9 mouse cellular contexts compared by ENCODE assay signal in genomic region chr1:132541171-132541823, GRCm38 (mm10). TPM values are rescaled to one million over a fixed set of nuclear protein-coding genes. Genes with fewer than 3 reads are reported as not detected.
DNase-seq lines count a peak whose midpoint lies in the region; ATAC-seq lines count a peak whose summit lies in the region.
"Had no signal": no experiment of that assay in that cellular context is flagged by ENCODE, and none has a peak within 500 bp of the region (broad histone marks: within the 10 kb centered on the region; RNA-seq: fewer than 3 reads in every experiment).

No protein-coding gene starts in this region.

- no peak overlapping the region for H3K9ac ChIP-seq in forebrain, embryonic 11.5 days (ENCODE audit: low read length)

- DNase-seq in adrenal gland, adult 2 months = peak; percentile 14
- DNase-seq in adrenal gland, adult 18-20 months (ENCODE audit: low spot score in 2 of 2) = no peak
- DNase-seq in ES-CJ7 (ENCODE audit: low read depth, low spot score) = peak; percentile 94
- DNase-seq in forebrain, embryonic 11.5 days (ENCODE audit: low spot score) = peak; percentile 67
- DNase-seq in kidney, postnatal 36 days = peak; percentile 14 to 47
- DNase-seq in splenic B cell, adult 2 months (ENCODE audit: low read depth, low spot score) = peak; percentile 35

- no peaks in the 10 kb centered on the region for H3K9me3 ChIP-seq in forebrain, embryonic 11.5 days (ENCODE audit: control insufficient read depth, low read length)

- H3K27me3 ChIP-seq in forebrain, embryonic 11.5 days (ENCODE audit: control insufficient read depth, insufficient read depth, low read length) = peaks cover 28% of the 10 kb centered on the region
- no peaks in the 10 kb centered on the region; the same call in 1 of the 2 replicates for H3K27me3 ChIP-seq in splenic B cell, adult 2 months (ENCODE audit: control insufficient read depth, insufficient read depth, low read length, poor library complexity, severe bottlenecking)

- H3K4me1 ChIP-seq in forebrain, embryonic 11.5 days (replicated peaks; ENCODE audit: control insufficient read depth, insufficient read depth, low read length) = peaks cover 14% of the 10 kb centered on the region; the same call in 1 of the 2 replicates

- peak overlapping the region; percentile 66; the same call in 1 of the 2 replicates for H3K4me2 ChIP-seq in forebrain, embryonic 11.5 days (ENCODE audit: low read depth, low read length, severe bottlenecking)

- peak; percentile 42 for ATAC-seq in forebrain, embryonic 11.5 days (replicated peaks; ENCODE audit: low FRiP score)
- ATAC-seq in megakaryocyte-erythroid progenitor cell, adult 5-6 weeks (replicated peaks; ENCODE audit: low FRiP score, low TSS enrichment, poor library complexity, severe bottlenecking) = no peak
- ATAC-seq in activated CD4-positive, CD25-positive, alpha-beta regulatory T cell, adult 4 months = no peak

- 3% methylated on average over 14 of the region's 14 CpGs for WGBS in forebrain, embryonic 11.5 days

- no peaks in the 10 kb centered on the region for H3K36me3 ChIP-seq in forebrain, embryonic 11.5 days (ENCODE audit: control insufficient read depth, insufficient read depth, low read length)
- no peaks in the 10 kb centered on the region for H3K36me3 ChIP-seq in splenic B cell, adult 2 months (ENCODE audit: control insufficient read depth, insufficient read depth, low read length, poor library complexity, severe bottlenecking)

- no peak overlapping the region for H3K27ac ChIP-seq in forebrain, embryonic 11.5 days (ENCODE audit: low read depth, low read length)

- peak overlapping the region; percentile 36 for H3K4me3 ChIP-seq in forebrain, embryonic 11.5 days (ENCODE audit: low read depth, low read length)
- H3K4me3 ChIP-seq: erythroblast, embryonic 14.5 days had no signal

RNA-seq across cellular contexts. Expression of gene Cntn2, which starts 1.8 kb away (rescaled TPM):
- total RNA-seq in adrenal gland, adult 2 months (2021) = not detected
- polyA plus RNA-seq in adrenal gland, adult 2 months (2012; rRNA removed) = 0.07 and 0.22 TPM in 2 replicates
- not detected for total RNA-seq in adrenal gland, adult 18-20 months (2021)
- 15.3 and 16.9 TPM in 2 replicates for polyA plus RNA-seq in forebrain, embryonic 11.5 days (2014; fragmentation: Nextera tagmentation; extraction: Ambion mirVana)
- total RNA-seq in megakaryocyte-erythroid progenitor cell, adult 5-6 weeks (2014; fragmentation: Nextera tagmentation) = not detected in 2 replicates
- not detected in 2 replicates for total RNA-seq in megakaryocyte-erythroid progenitor cell, adult 5-6 weeks (2017)
- polyA plus RNA-seq in activated CD4-positive, CD25-positive, alpha-beta regulatory T cell, adult 4 months (2017; shearing (Covaris generic)) = not detected

RNA-seq across cellular contexts. Expression of gene Tmem81, which starts 35.3 kb away (rescaled TPM):
- total RNA-seq in adrenal gland, adult 2 months (2021) = 1 to 10 TPM; 3.3 to 5.4 TPM
- polyA plus RNA-seq in adrenal gland, adult 2 months (2012; rRNA removed) = 1.5 and 1.7 TPM in 2 replicates
- total RNA-seq in adrenal gland, adult 18-20 months (2021) = 1 to 10 TPM; 3.3 to 4.0 TPM
- 1.1 and 1.3 TPM in 2 replicates for polyA plus RNA-seq in forebrain, embryonic 11.5 days (2014; fragmentation: Nextera tagmentation; extraction: Ambion mirVana)
- total RNA-seq in megakaryocyte-erythroid progenitor cell, adult 5-6 weeks (2014; fragmentation: Nextera tagmentation) = 8.0 and 11.4 TPM in 2 replicates
- total RNA-seq in megakaryocyte-erythroid progenitor cell, adult 5-6 weeks (2017) = 2.3 and 7.4 TPM in 2 replicates
- polyA plus RNA-seq in activated CD4-positive, CD25-positive, alpha-beta regulatory T cell, adult 4 months (2017; shearing (Covaris generic)) = 1 to 10 TPM; 3.2 to 6.5 TPM

Comparison
In these comparisons a context has a peak if more than half of its experiments do, and no peak if none do; other contexts are left out.
1. DNase-seq: peak in adrenal gland, adult 2 months (single experiment), ES-CJ7 (single experiment), forebrain, embryonic 11.5 days (single experiment), kidney, postnatal 36 days (2 of 2) and splenic B cell, adult 2 months (single experiment); none in adrenal gland, adult 18-20 months (0 of 2).